Comparison of ENCODE assay signal across 15 mouse cellular contexts in genomic region chr10:126002081-126002755, GRCm38 (mm10). TPM values are rescaled to one million over a fixed set of nuclear protein-coding genes. Genes with fewer than 3 reads are reported as not detected.
A peak's percentile ranks its signal among the peaks of the same experiment; 100 is the strongest.
DNase-seq lines count a peak whose midpoint lies in the region; ATAC-seq and TF ChIP-seq lines count a peak whose summit lies in the region.
"Had no signal": no experiment of that assay in that cellular context is flagged by ENCODE, and none has a peak within 500 bp of the region (broad histone marks: within the 10 kb centered on the region; RNA-seq: fewer than 3 reads in every experiment).

No protein-coding gene starts in this region.

- no peaks in the 10 kb centered on the region for H3K9me3 ChIP-seq in kidney, postnatal 0 days (replicated peaks; ENCODE audit: low read length)
- no peaks in the 10 kb centered on the region for H3K9me3 ChIP-seq in embryonic facial prominence, embryonic 15.5 days (replicated peaks)
- H3K9me3 ChIP-seq in limb, embryonic 15.5 days, result no peaks in the 10 kb centered on the region
- H3K9me3 ChIP-seq: forebrain, embryonic 10.5 days; liver, embryonic 13.5 days had no signal

- no peaks in the 10 kb centered on the region for H3K4me1 ChIP-seq in kidney, postnatal 0 days (replicated peaks; ENCODE audit: insufficient read depth, low read length)
- H3K4me1 ChIP-seq in embryonic facial prominence, embryonic 15.5 days, result peaks cover 22% of the 10 kb centered on the region
- H3K4me1 ChIP-seq in limb, embryonic 15.5 days, result peaks cover 27% of the 10 kb centered on the region; the same call in 1 of the 2 replicates
- H3K4me1 ChIP-seq: liver, embryonic 13.5 days had no signal

- peak; percentile 10 for DNase-seq in adrenal gland, postnatal 10 days
- no peak for DNase-seq in adrenal gland, adult 8-10 months
- DNase-seq in kidney, postnatal 0 days (ENCODE audit: low spot score), result peak; percentile 76
- no peak for DNase-seq in kidney, adult 8-10 months
- DNase-seq in ovary, postnatal 10 days (ENCODE audit: low spot score), result no peak
- DNase-seq in adrenal gland, postnatal 25 days, result no peak
- DNase-seq: cerebellum, adult 18-20 months; gastrocnemius, postnatal 10 days; liver, embryonic 13.5 days; retina, postnatal 1 day; thymus, postnatal 36 days had no signal

- no peak overlapping the region for H3K4me3 ChIP-seq in kidney, postnatal 0 days (replicated peaks; ENCODE audit: low read depth, low read length)
- no peak overlapping the region for H3K4me3 ChIP-seq in embryonic facial prominence, embryonic 15.5 days (replicated peaks)
- no peak overlapping the region for H3K4me3 ChIP-seq in limb, embryonic 15.5 days
- H3K4me3 ChIP-seq: forebrain, embryonic 10.5 days; liver, embryonic 13.5 days had no signal

- peak overlapping the region; percentile 36; the same call in 1 of the 2 replicates for H3K27ac ChIP-seq in kidney, postnatal 0 days
- peak overlapping the region; percentile 85 for H3K27ac ChIP-seq in embryonic facial prominence, embryonic 15.5 days (replicated peaks)
- H3K27ac ChIP-seq in limb, embryonic 15.5 days, result peak overlapping the region; percentile 71
- H3K27ac ChIP-seq: forebrain, embryonic 10.5 days; liver, embryonic 13.5 days had no signal

- H3K36me3 ChIP-seq in kidney, postnatal 0 days (ENCODE audit: insufficient read depth, low read length), result peaks cover 56% of the 10 kb centered on the region
- H3K36me3 ChIP-seq in embryonic facial prominence, embryonic 15.5 days, result peaks cover 67% of the 10 kb centered on the region
- peaks cover 69% of the 10 kb centered on the region for H3K36me3 ChIP-seq in limb, embryonic 15.5 days

- TF ChIP-seq CTCF in kidney, postnatal 0 days (IDR thresholded peaks at IDR 0.05; ENCODE audit: low read depth), result no peak

- ATAC-seq in kidney, postnatal 0 days (replicated peaks; ENCODE audit: low FRiP score, low read depth), result no peak
- ATAC-seq in embryonic facial prominence, embryonic 15.5 days (ENCODE audit: insufficient number of reproducible peaks, low FRiP score, low TSS enrichment, low read depth), result peak; percentile 18; the same call in 1 of the 2 replicates
- no peak for ATAC-seq in limb, embryonic 15.5 days (ENCODE audit: insufficient number of reproducible peaks, low FRiP score, low TSS enrichment, low read depth)

- no peaks in the 10 kb centered on the region for H3K27me3 ChIP-seq in kidney, postnatal 0 days (ENCODE audit: insufficient read depth, low read length)
- H3K27me3 ChIP-seq in embryonic facial prominence, embryonic 15.5 days, result no peaks in the 10 kb centered on the region
- no peaks in the 10 kb centered on the region for H3K27me3 ChIP-seq in limb, embryonic 15.5 days
- H3K27me3 ChIP-seq: liver, embryonic 13.5 days had no signal

- no peak overlapping the region for H3K9ac ChIP-seq in kidney, postnatal 0 days (ENCODE audit: low read depth, low read length)
- H3K9ac ChIP-seq in embryonic facial prominence, embryonic 15.5 days, result no peak overlapping the region
- H3K9ac ChIP-seq in limb, embryonic 15.5 days, result no peak overlapping the region
- H3K9ac ChIP-seq: liver, embryonic 13.5 days had no signal

- no peak overlapping the region for H3K4me2 ChIP-seq in kidney, postnatal 0 days (ENCODE audit: low read length)
- H3K4me2 ChIP-seq in embryonic facial prominence, embryonic 15.5 days (replicated peaks), result no peak overlapping the region
- no peak overlapping the region for H3K4me2 ChIP-seq in limb, embryonic 15.5 days
- H3K4me2 ChIP-seq: heart, embryonic 11.5 days; liver, embryonic 13.5 days had no signal

- 59% methylated on average over 14 of the region's 14 CpGs for WGBS in kidney, postnatal 0 days
- WGBS in embryonic facial prominence, embryonic 15.5 days, result 47% methylated on average over 14 of the region's 14 CpGs
- 49% methylated on average over 14 of the region's 14 CpGs for WGBS in limb, embryonic 15.5 days

RNA-seq across cellular contexts. Expression of gene Lrig3, which starts 36.2 kb away (rescaled TPM):
- 1 to 10 TPM; 6.6 to 8.1 TPM for total RNA-seq in adrenal gland, postnatal 10 days (2021)
- 1 to 10 TPM; 4.5 to 5.9 (median 4.7) TPM for total RNA-seq in adrenal gland, adult 8-10 months (2022)
- 14.9 and 16.0 TPM in 2 replicates for polyA plus RNA-seq in kidney, postnatal 0 days (2015; fragmentation: Nextera tagmentation; extraction: Ambion mirVana)
- 30.5 and 32.5 TPM in 2 replicates for polyA plus RNA-seq in embryonic facial prominence, embryonic 15.5 days (2015; fragmentation: Nextera tagmentation; extraction: Ambion mirVana)
- polyA plus RNA-seq in limb, embryonic 15.5 days (2015; fragmentation: Nextera tagmentation; extraction: Ambion mirVana), result 25.7 and 34.8 TPM in 2 replicates
- total RNA-seq in adrenal gland, postnatal 25 days (2021), result 4.0 and 7.2 TPM in 2 replicates

Comparison
In these comparisons a context has a peak if more than half of its experiments do, and no peak if none do; other contexts are left out.
1. DNase-seq: peak in adrenal gland, postnatal 10 days (single experiment) and kidney, postnatal 0 days (single experiment); none in adrenal gland, adult 8-10 months (single experiment), kidney, adult 8-10 months (0 of 2), ovary, postnatal 10 days (single experiment) and adrenal gland, postnatal 25 days (single experiment).
2. Peak in every context shown above with its lines, with median percentiles within 50 percentile points of each other: H3K27ac ChIP-seq.